Mouse (Mus musculus) heart, postnatal 0 days (tissue): ENCODE results near the gene Trdn. TPM values are rescaled to one million over a fixed set of nuclear protein-coding genes. Genes with fewer than 3 reads are reported as not detected.

Experiments
- ATAC-seq: fragments of 200-750 bp; cut with Nextera tagmentation; 2 replicates; pipeline ENCODE4 v1.8.0; 2017; ENCODE audit warnings: low read depth, moderate number of reproducible peaks, moderate library complexity; ENCODE audit not compliant: insufficient read depth
- DNase-seq: peaks from one replicate; pipeline ENCODE4 v3.0.0-alpha.2; 2016; ENCODE audit warnings: low spot score
- H3K27ac ChIP-seq: fragments of 300-500 bp; sonication (generic); 2 replicates; pipeline ENCODE4 v1.5.1; 2014; ENCODE audit warnings: low read depth, mild to moderate bottlenecking
- H3K27me3 ChIP-seq: fragments of 300-500 bp; sonication (generic); 2 replicates; pipeline ENCODE4 v1.6.1; 2014; ENCODE audit warnings: low read length, mixed read lengths; ENCODE audit not compliant: control insufficient read depth, insufficient read depth
- H3K36me3 ChIP-seq: fragments of 300-500 bp; sonication (generic); replicated peaks from 2 replicates; pipeline ENCODE4 v1.6.1; 2014; ENCODE audit warnings: low read length, mixed read lengths; ENCODE audit not compliant: control insufficient read depth, insufficient read depth
- H3K4me1 ChIP-seq: fragments of 300-500 bp; sonication (generic); 2 replicates; pipeline ENCODE4 v1.6.1; 2014; ENCODE audit warnings: antibody characterized with exemption; ENCODE audit not compliant: control insufficient read depth, insufficient read depth
- H3K4me2 ChIP-seq: fragments of 300-500 bp; sonication (generic); 2 replicates; pipeline ENCODE4 v1.6.1; 2014; ENCODE audit warnings: low read depth, mild to moderate bottlenecking, low read length, moderate library complexity
- H3K4me3 ChIP-seq: fragments of 300-500 bp; sonication (generic); 2 replicates; pipeline ENCODE4 v1.5.1; 2014; ENCODE audit warnings: low read depth, low read length
- H3K9ac ChIP-seq: fragments of 300-500 bp; sonication (generic); replicated peaks from 2 replicates; pipeline ENCODE4 v1.6.1; 2014; ENCODE audit warnings: low read depth, low read length, mixed read lengths
- H3K9me3 ChIP-seq: fragments of 300-500 bp; sonication (generic); replicated peaks from 2 replicates; pipeline ENCODE4 v1.6.1; 2016; ENCODE audit warnings: low read length; ENCODE audit not compliant: control insufficient read depth
- CTCF ChIP-seq: IDR thresholded peaks from 2 replicates; pipeline ENCODE4 v1.5.1; 2016; ENCODE audit warnings: antibody characterized with exemption, control low read depth, low read depth
- EP300 ChIP-seq: IDR thresholded peaks from 2 replicates; pipeline ENCODE4 v1.6.1; 2016; ENCODE audit warnings: antibody characterized with exemption, low read depth
- WGBS: fragments of 180-500 bp; shearing (Covaris S2); extraction: QIAGEN DNeasy Blood & Tissue Kit; methylation state at CpG from one replicate; pipeline ENCODE4 v1.1.7; 2014; 5-methylcytosine and 5-hydroxymethylcytosine counted together
- polyA plus RNA-seq: library from polyadenylated mRNA; unstranded; fragments of >200 nt; fragmentation: Nextera tagmentation; extraction: Ambion mirVana; gene quantifications from 2 replicates; pipeline ENCODE4 v1.2.1, GENCODE M21; 2015
- total RNA-seq: library from RNA; depleted of rRNA; stranded (reverse); fragments of >200 nt; gene quantifications from 2 replicates; pipeline ENCODE4 v1.2.3, GENCODE M21; 2014; ENCODE audit warnings: low replicate concordance; rRNA removed

Trdn gene
- total and polyA plus RNA-seq, 2 experiments from 2014 or later: 98.5 to 519 TPM

- WGBS: 54% methylated on average over 2 of the region's 2 CpGs
- no peak overlapping the region for H3K9ac ChIP-seq
- H3K27ac ChIP-seq: no peak overlapping the region
- ATAC-seq (no peak), DNase-seq (no peak)
- no peak overlapping the region for H3K4me3 ChIP-seq
- TF ChIP-seq CTCF (no peak; the same call in 1 of the 2 replicates), EP300 (no peak)
- no peaks in the 10 kb centered on the region for H3K4me1 ChIP-seq
- no peaks in the 10 kb centered on the region for H3K36me3 ChIP-seq
- no peak overlapping the region for H3K4me2 ChIP-seq
- no peaks in the 10 kb centered on the region for H3K9me3 ChIP-seq
- no peaks in the 10 kb centered on the region for H3K27me3 ChIP-seq
Observed at GRCm38 (mm10) chr10:33370534-33370933, 290.2 kb downstream of the Trdn start.

GRCm38 (mm10) chr10:33375474-33376029, 295.2 kb downstream of the Trdn start:
- Histone ChIP-seq H3K27me3 (no peaks in the 10 kb centered on the region), H3K27ac (no peak overlapping the region), H3K36me3 (no peaks in the 10 kb centered on the region), H3K4me1 (no peaks in the 10 kb centered on the region), H3K9ac (no peak overlapping the region), H3K9me3 (no peaks in the 10 kb centered on the region), H3K4me3 (no peak overlapping the region), H3K4me2 (no peak overlapping the region)
- no peak for DNase-seq
- no peak for TF ChIP-seq CTCF
- no peak for TF ChIP-seq EP300
- 88% methylated on average over 2 of the region's 2 CpGs for WGBS
- ATAC-seq: no peak

Other genes starting within 250 kb of the Trdn start
- 0.95 and 2.4 TPM in 2 replicates for gene Nkain2, start 190.1 kb upstream of the Trdn start, total RNA-seq
- gene Nkain2, start 190.1 kb upstream of the Trdn start, polyA plus RNA-seq: 0.26 and 0.29 TPM in 2 replicates